Mouse (Mus musculus): Measurements from ENCODE around the gene Fnbp1.
"Not testable (repeated sequence)": the region's sequence is repeated elsewhere in the genome, so short reads cannot be mapped to it uniquely, and the experiment has no call there.

The Fnbp1 gene

GRCm38 (mm10) chr2:31141867-31142454, at the start of gene Fnbp1:
Fnbp1 (minus strand) TSS chr2:31142008.
- in situ Hi-C loops (cut with MboI, MseI): loop anchor here (10.0 kb wide), 1 partner anchor 993 kb away; no protein-coding TSS in a partner anchor

GRCm38 (mm10) chr2:31189654-31190053, 47.8 kb upstream of the Fnbp1 start:
- in situ Hi-C loops (cut with MboI, MseI): loop anchor here (10.0 kb wide), 1 partner anchor 185 kb away; no protein-coding TSS in a partner anchor

GRCm38 (mm10) chr2:31188691-31189090, 46.9 kb upstream of the Fnbp1 start:
- in situ Hi-C loops (cut with MboI, MseI): no loop called here

GRCm38 (mm10) chr2:31183830-31184229, 42.0 kb upstream of the Fnbp1 start:
- in situ Hi-C loops (cut with MboI, MseI): no loop called here

GRCm38 (mm10) chr2:31182786-31183330, 41.0 kb upstream of the Fnbp1 start:
- in situ Hi-C loops (cut with MboI, MseI): no loop called here

- in situ Hi-C loops (cut with MboI, MseI): no loop called here
Observed at GRCm38 (mm10) chr2:31180081-31180551, 38.3 kb upstream of the Fnbp1 start.

- in situ Hi-C loops (cut with MboI, MseI): no loop called here
Observed at GRCm38 (mm10) chr2:31179471-31179870, 37.7 kb upstream of the Fnbp1 start.

GRCm38 (mm10) chr2:31178593-31178992, 36.8 kb upstream of the Fnbp1 start:
- in situ Hi-C loops (cut with MboI, MseI): not testable (repeated sequence)

GRCm38 (mm10) chr2:31173290-31173689, 31.5 kb upstream of the Fnbp1 start:
- in situ Hi-C loops (cut with MboI, MseI): no loop called here

- in situ Hi-C loops (cut with MboI, MseI): no loop called here
Observed at GRCm38 (mm10) chr2:31172536-31172935, 30.7 kb upstream of the Fnbp1 start.

GRCm38 (mm10) chr2:31172001-31172400, 30.2 kb upstream of the Fnbp1 start:
- in situ Hi-C loops (cut with MboI, MseI): no loop called here

GRCm38 (mm10) chr2:31170164-31170563, 28.4 kb upstream of the Fnbp1 start:
- in situ Hi-C loops (cut with MboI, MseI): no loop called here

- in situ Hi-C loops (cut with MboI, MseI): no loop called here
Observed at GRCm38 (mm10) chr2:31169001-31169400, 27.2 kb upstream of the Fnbp1 start.

- in situ Hi-C loops (cut with MboI, MseI): not testable (repeated sequence)
Observed at GRCm38 (mm10) chr2:31167571-31167970, 25.8 kb upstream of the Fnbp1 start.

- in situ Hi-C loops (cut with MboI, MseI): no loop called here
Observed at GRCm38 (mm10) chr2:31165529-31165928, 23.7 kb upstream of the Fnbp1 start.

GRCm38 (mm10) chr2:31164841-31165455, 23.1 kb upstream of the Fnbp1 start:
- in situ Hi-C loops (cut with MboI, MseI): no loop called here

GRCm38 (mm10) chr2:31163361-31164118, 21.7 kb upstream of the Fnbp1 start:
- in situ Hi-C loops (cut with MboI, MseI): no loop called here

- in situ Hi-C loops (cut with MboI, MseI): no loop called here
Observed at GRCm38 (mm10) chr2:31161620-31162019, 19.8 kb upstream of the Fnbp1 start.

- in situ Hi-C loops (cut with MboI, MseI): no loop called here
Observed at GRCm38 (mm10) chr2:31160147-31160920, 18.5 kb upstream of the Fnbp1 start.

GRCm38 (mm10) chr2:31156846-31157245, 15.0 kb upstream of the Fnbp1 start:
- in situ Hi-C loops (cut with MboI, MseI): loop anchor here (10.0 kb wide), 1 partner anchor 132 kb away; no protein-coding TSS in a partner anchor

All from regulatory T cell (primary cell).